Mouse (Mus musculus) kidney, adult 11 months (tissue): Measurements from ENCODE around the gene Cyp2c54.
"Not testable (repeated sequence)": the region's sequence is repeated elsewhere in the genome, so short reads cannot be mapped to it uniquely, and the experiment has no call there.

ENCODE experiments used
- DNase-seq: peaks from one replicate; pipeline ENCODE4 v3.0.0; 2022

Gene Cyp2c54

DNA sequence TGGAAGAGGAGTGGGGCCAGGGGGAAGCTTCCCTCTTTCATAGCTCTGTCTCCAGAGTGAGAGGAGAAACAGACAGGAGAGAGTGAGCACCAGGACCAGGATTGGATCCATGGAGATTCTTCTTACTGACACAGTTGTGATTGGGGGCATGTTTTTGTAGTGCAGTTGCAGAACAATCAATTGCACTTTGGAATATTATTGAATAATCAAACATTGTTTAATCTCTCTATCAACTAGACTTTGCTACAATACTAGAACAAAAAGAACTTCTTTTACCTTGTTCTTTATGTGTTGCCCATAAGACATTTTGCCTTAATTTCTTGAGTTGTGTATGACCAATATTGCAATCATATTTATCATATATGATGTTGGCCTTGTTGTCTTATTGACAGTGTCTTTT is at the start of gene Cyp2c54:
Gene Cyp2c54 (minus strand): TSS at position 127 of the 400 bp plus-strand sequence.
- no peak for DNase-seq

DNA sequence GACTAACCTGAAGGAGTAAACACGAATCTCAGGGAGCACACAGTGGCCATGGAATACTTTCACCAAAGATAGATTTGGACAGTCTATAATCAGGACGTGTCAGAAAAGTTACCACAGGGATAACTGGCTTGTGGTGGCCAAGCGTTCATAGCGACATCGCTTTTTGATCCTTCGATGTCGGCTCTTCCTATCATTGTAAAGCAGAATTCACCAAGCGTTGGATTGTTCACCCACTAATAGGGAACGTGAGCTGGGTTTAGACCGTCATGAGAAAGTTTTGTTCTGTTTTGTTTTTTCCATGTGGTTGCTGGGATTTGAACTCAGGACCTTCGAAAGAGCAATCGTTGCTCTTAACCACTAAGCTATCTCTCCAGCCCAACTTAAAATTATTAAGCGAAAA is 46.0 kb upstream of the Cyp2c54 start:
- not testable (repeated sequence) for DNase-seq

DNA sequence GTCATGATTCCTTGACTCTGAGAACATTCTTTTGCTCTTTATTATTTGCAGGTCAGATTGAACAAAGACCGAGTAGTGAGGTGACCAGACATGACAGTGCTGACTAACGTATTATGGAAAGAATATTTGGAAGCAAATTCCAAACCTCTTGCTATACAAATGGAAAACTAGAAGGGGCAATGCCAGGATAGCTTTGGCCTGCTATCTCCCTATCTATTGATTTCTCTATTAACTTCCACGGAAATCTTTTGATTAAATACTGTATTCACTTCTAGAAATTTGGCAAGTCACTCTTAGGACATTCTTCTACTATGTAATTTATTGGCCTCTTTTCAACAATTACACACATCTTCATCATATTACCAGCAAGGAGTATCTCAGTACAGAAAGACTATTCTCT is 17.5 kb upstream of the Cyp2c54 start:
- DNase-seq = no peak

DNA sequence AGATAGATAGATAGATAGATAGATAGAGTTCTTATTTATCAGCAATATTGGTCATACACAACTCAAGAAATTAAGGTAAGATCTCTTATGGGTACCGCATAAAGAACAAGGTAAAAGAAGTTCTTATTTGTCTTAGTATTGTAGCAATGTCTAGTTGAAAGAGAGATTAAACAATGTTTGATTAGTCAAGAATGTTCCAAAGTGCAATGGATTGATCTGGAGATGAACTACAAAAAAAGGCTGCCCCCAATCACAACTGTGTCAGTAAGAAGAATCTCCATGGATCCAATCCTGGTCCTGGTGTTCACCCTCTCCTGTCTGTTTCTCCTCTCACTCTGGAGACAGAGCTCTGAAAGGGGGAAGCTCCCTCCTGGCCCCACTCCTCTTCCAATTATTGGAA is 15.8 kb upstream of the Cyp2c54 start, which contains the start of gene Cyp2c50:
Gene Cyp2c50 (plus strand): TSS at position 268 of the 400 bp plus-strand sequence.
- DNase-seq = not testable (repeated sequence)

DNA sequence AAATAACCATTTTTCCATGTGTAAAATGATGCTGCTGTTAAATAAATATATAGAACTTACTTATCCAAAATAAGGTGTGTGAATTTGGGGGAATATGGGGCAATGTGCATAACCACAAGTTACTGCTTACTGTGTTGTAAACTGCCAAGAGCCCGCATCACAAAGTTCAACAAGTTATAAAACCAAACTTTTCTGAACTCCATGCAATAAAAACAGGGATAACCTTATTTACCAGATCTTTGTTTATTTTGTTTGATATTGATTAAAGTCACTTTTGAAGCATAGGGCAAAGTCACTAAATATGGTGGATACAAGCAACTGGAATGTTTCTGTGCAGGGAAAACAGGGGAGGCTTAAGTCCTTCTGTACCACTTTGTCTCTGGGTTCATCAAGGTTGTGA is 14.8 kb upstream of the Cyp2c54 start:
- DNase-seq = no peak

DNA sequence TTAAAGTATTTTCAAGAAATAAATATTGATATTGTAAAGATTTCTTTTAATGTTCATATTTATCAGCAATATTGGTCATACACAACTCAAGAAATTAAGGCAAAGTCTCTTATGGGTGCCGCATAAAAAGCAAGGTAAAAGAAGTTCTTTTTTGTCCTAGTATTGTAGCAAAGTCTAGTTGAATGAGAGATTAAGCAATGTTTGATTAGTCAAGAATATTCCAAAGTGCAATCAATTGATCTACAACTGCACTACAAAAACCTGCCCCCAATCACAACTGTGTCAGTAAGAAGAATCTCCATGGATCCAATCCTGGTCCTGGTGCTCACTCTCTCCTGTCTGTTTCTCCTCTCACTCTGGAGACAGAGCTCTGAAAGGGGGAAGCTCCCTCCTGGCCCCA is 81.5 kb downstream of the Cyp2c54 start, which contains the start of gene Cyp2c37:
Gene Cyp2c37 (plus strand): TSS at position 285 of the 400 bp plus-strand sequence.
- DNase-seq = not testable (repeated sequence)

DNA sequence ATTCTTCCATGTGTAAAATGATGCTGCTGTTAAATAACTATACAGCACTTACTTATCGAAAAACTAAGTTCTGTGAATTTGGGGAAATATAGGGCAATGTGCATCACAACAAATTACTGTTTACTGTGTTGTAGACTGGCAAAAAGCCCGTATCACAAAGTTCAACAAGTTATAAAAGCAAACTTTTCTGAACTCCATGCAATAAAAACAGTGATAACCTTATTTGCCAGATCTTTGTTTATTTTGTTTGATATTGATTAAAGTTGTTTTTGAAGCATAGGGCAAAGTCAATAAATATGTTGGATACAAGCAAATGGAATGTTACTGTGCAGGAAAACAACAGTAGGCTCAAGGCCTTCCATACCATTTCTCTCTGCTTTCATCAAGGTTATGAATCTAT is 84.2 kb downstream of the Cyp2c54 start:
- no peak for DNase-seq
